Mouse (Mus musculus) MEL (cell line): ENCODE measurements around the gene Umad1. TPM values are rescaled to one million over a fixed set of nuclear protein-coding genes. Genes with fewer than 3 reads are reported as not detected.

Experiments
- DNase-seq: peaks from one replicate; pipeline ENCODE4 v3.0.0; 2011; ENCODE audit warnings: low read depth, low spot score
- H3K27ac ChIP-seq: 2 replicates; pipeline ENCODE4 v1.5.1; 2012; ENCODE audit warnings: low read depth, mild to moderate bottlenecking, control low read depth, low read length, moderate library complexity; ENCODE audit not compliant: control insufficient read depth
- H3K27me3 ChIP-seq, 2 experiments: fragments of 150-350 bp in 1 of 2; sonication (generic) in 1 of 2; 2 replicates each; pipeline ENCODE4 v1.6.1; 2012; ENCODE audit warnings: low read length in 2 of 2, mild to moderate bottlenecking in 2 of 2, improper control_type of control experiment in 1 of 2, moderate library complexity in 1 of 2; ENCODE audit not compliant: insufficient read depth in 2 of 2, control insufficient read depth in 1 of 2
- H3K36me3 ChIP-seq, 2 experiments: 2 replicates each; pipeline ENCODE4 v1.6.1; 2012 to 2014; ENCODE audit warnings: low read length in 2 of 2, improper control_type of control experiment in 1 of 2, inconsistent platforms in 1 of 2, mild to moderate bottlenecking in 1 of 2; ENCODE audit not compliant: insufficient read depth in 2 of 2, control insufficient read depth in 1 of 2
- H3K4me1 ChIP-seq, 2 experiments: fragments of 150-350 bp in 1 of 2; sonication (generic) in 1 of 2; 2 replicates each; pipeline ENCODE4 v1.6.1; 2012; ENCODE audit warnings: low read length in 2 of 2, improper control_type of control experiment in 1 of 2, mild to moderate bottlenecking in 1 of 2; ENCODE audit not compliant: insufficient read depth in 2 of 2, control insufficient read depth in 1 of 2
- H3K4me3 ChIP-seq, 2 experiments: fragments of 150-350 bp in 1 of 2; sonication (generic) in 1 of 2; 2 replicates each; pipeline ENCODE4 v1.5.1; 2012; ENCODE audit warnings: low read depth in 2 of 2, low read length in 2 of 2, mild to moderate bottlenecking in 2 of 2, moderate library complexity in 2 of 2, control low read depth in 1 of 2, improper control_type of control experiment in 1 of 2; ENCODE audit not compliant: control insufficient read depth in 1 of 2, insufficient read depth in 1 of 2
- H3K79me2 ChIP-seq: 2 replicates; pipeline ENCODE4 v1.6.1; 2012; ENCODE audit warnings: mild to moderate bottlenecking, low read length, moderate library complexity; ENCODE audit not compliant: control insufficient read depth, poor library complexity, insufficient read depth
- H3K9ac ChIP-seq: 2 replicates; pipeline ENCODE4 v1.6.1; 2012; ENCODE audit warnings: low read depth, mild to moderate bottlenecking, control low read depth, low read length, moderate library complexity; ENCODE audit not compliant: control insufficient read depth, poor library complexity, severe bottlenecking
- H3K9me3 ChIP-seq: fragments of 150-350 bp; sonication (generic); replicated peaks from 2 replicates; pipeline ENCODE4 v1.6.1; 2012; ENCODE audit warnings: mild to moderate bottlenecking, low read length, improper control_type of control experiment, moderate library complexity; ENCODE audit not compliant: insufficient read depth
- BHLHE40 ChIP-seq: IDR thresholded peaks from 2 replicates; pipeline ENCODE4 v1.6.1; 2012; ENCODE audit warnings: low read depth, mild to moderate bottlenecking, inconsistent platforms, low read length, improper control_type of control experiment, borderline replicate concordance
- CHD1 ChIP-seq: IDR thresholded peaks from 2 replicates; pipeline ENCODE4 v1.6.1; 2012; ENCODE audit warnings: low read depth, mild to moderate bottlenecking, inconsistent platforms, low read length, improper control_type of control experiment
- CHD2 ChIP-seq: IDR thresholded peaks from 2 replicates; pipeline ENCODE4 v1.6.1; 2011; ENCODE audit warnings: low read length, improper control_type of control experiment
- CTCF ChIP-seq, 3 experiments: IDR thresholded peaks in 2 of 3; conservative IDR thresholded peaks in 1 of 3; 2 replicates each; pipeline ENCODE4 v1.5.1; 2011 to 2012; ENCODE audit warnings: low read length in 3 of 3, low read depth in 2 of 3, mild to moderate bottlenecking in 2 of 3, improper control_type of control experiment in 1 of 3, inconsistent platforms in 1 of 3, mixed read lengths in 1 of 3, moderate library complexity in 1 of 3; ENCODE audit not compliant: control insufficient read depth in 1 of 3, insufficient read depth in 1 of 3, poor library complexity in 1 of 3, severe bottlenecking in 1 of 3
- E2F4 ChIP-seq: IDR thresholded peaks from 2 replicates; pipeline ENCODE4 v1.6.1; 2011; ENCODE audit warnings: low read depth, low read length, improper control_type of control experiment, borderline replicate concordance
- ELF1 ChIP-seq: IDR thresholded peaks from 2 replicates; pipeline ENCODE4 v1.6.1; 2014; ENCODE audit warnings: low read depth, mild to moderate bottlenecking, inconsistent platforms, low read length, improper control_type of control experiment, moderate library complexity
- EP300 ChIP-seq, 2 experiments: IDR thresholded peaks; 2 replicates each; pipeline ENCODE4 v1.6.1; 2011; ENCODE audit warnings: improper control_type of control experiment in 2 of 2, low read length in 2 of 2, low read depth in 1 of 2, mild to moderate bottlenecking in 1 of 2
- ETS1 ChIP-seq: IDR thresholded peaks from 2 replicates; pipeline ENCODE4 v1.6.1; 2012; ENCODE audit warnings: low read depth, mild to moderate bottlenecking, inconsistent platforms, low read length, improper control_type of control experiment, moderate library complexity
- GABPA ChIP-seq: IDR thresholded peaks from 2 replicates; pipeline ENCODE4 v1.6.1; 2012; ENCODE audit warnings: low read depth, mild to moderate bottlenecking, inconsistent platforms, low read length, improper control_type of control experiment, moderate library complexity
- GATA1 ChIP-seq: IDR thresholded peaks from 2 replicates; pipeline ENCODE4 v1.6.1; 2011; ENCODE audit warnings: low read depth, low read length, improper control_type of control experiment
- HCFC1 ChIP-seq: IDR thresholded peaks from 2 replicates; pipeline ENCODE4 v1.6.1; 2012; ENCODE audit warnings: low read depth, mild to moderate bottlenecking, inconsistent platforms, low read length, improper control_type of control experiment, moderate library complexity
- JUND ChIP-seq: IDR thresholded peaks from 2 replicates; pipeline ENCODE4 v1.6.1; 2011; ENCODE audit warnings: low read depth, mild to moderate bottlenecking, improper control_type of control experiment, low read length
- KAT2A ChIP-seq: conservative IDR thresholded peaks from 2 replicates; pipeline ENCODE4 v1.6.1; 2012; ENCODE audit warnings: low read depth, low read length, improper control_type of control experiment, inconsistent platforms
- MAFK ChIP-seq: IDR thresholded peaks from 2 replicates; pipeline ENCODE4 v1.6.1; 2011; ENCODE audit warnings: low read depth, mild to moderate bottlenecking, low read length, improper control_type of control experiment, borderline replicate concordance
- MAX ChIP-seq: IDR thresholded peaks from 2 replicates; pipeline ENCODE4 v1.6.1; 2011; ENCODE audit warnings: low read length, improper control_type of control experiment
- MAZ ChIP-seq: IDR thresholded peaks from 2 replicates; pipeline ENCODE4 v1.6.1; 2012; ENCODE audit warnings: low read depth, mild to moderate bottlenecking, inconsistent platforms, low read length, improper control_type of control experiment
- MEF2A ChIP-seq: IDR thresholded peaks from 2 replicates; pipeline ENCODE4 v1.6.1; 2014; ENCODE audit warnings: low read depth, mild to moderate bottlenecking, inconsistent platforms, low read length, improper control_type of control experiment; ENCODE audit not compliant: poor library complexity, insufficient replicate concordance, severe bottlenecking; ENCODE audit errors: extremely low read depth
- MXI1 ChIP-seq: IDR thresholded peaks from 2 replicates; pipeline ENCODE4 v1.6.1; 2011; ENCODE audit warnings: mild to moderate bottlenecking, low read depth, low read length, improper control_type of control experiment
- MYB ChIP-seq: IDR thresholded peaks from 2 replicates; pipeline ENCODE4 v1.6.1; 2011; ENCODE audit warnings: mild to moderate bottlenecking, low read depth, low read length, improper control_type of control experiment
- MYC ChIP-seq: IDR thresholded peaks from 2 replicates; pipeline ENCODE4 v1.6.1; 2011; ENCODE audit warnings: low read depth, mild to moderate bottlenecking, low read length, improper control_type of control experiment, moderate library complexity
- NELFE ChIP-seq: IDR thresholded peaks from 2 replicates; pipeline ENCODE4 v1.6.1; 2011; ENCODE audit warnings: low read depth, low read length, improper control_type of control experiment
- NRF1 ChIP-seq: IDR thresholded peaks from 2 replicates; pipeline ENCODE4 v1.6.1; 2014; ENCODE audit warnings: low read depth, mild to moderate bottlenecking, inconsistent platforms, low read length, improper control_type of control experiment, moderate library complexity; ENCODE audit not compliant: poor library complexity, insufficient read depth, severe bottlenecking
- POLR2A ChIP-seq, 2 experiments: IDR thresholded peaks; 2 replicates each; pipeline ENCODE4 v1.6.1; 2011 to 2012; ENCODE audit warnings: low read length in 2 of 2, mild to moderate bottlenecking in 2 of 2, control low read depth in 1 of 2, improper control_type of control experiment in 1 of 2, low read depth in 1 of 2, moderate library complexity in 1 of 2; ENCODE audit not compliant: control insufficient read depth in 1 of 2, insufficient read depth in 1 of 2, poor library complexity in 1 of 2
- POLR2AphosphoS2 ChIP-seq: IDR thresholded peaks from 2 replicates; pipeline ENCODE4 v1.6.1; 2011; ENCODE audit warnings: low read length, improper control_type of control experiment
- POLR2AphosphoS5 ChIP-seq: IDR thresholded peaks from 2 replicates; pipeline ENCODE4 v1.6.1; 2012; ENCODE audit warnings: low read depth, borderline replicate concordance, mild to moderate bottlenecking, inconsistent platforms, low read length, moderate library complexity, mixed read lengths
- RAD21 ChIP-seq: IDR thresholded peaks from 2 replicates; pipeline ENCODE4 v1.6.1; 2011; ENCODE audit warnings: mild to moderate bottlenecking, low read depth, low read length, improper control_type of control experiment
- RCOR1 ChIP-seq: IDR thresholded peaks from 2 replicates; pipeline ENCODE4 v1.6.1; 2012; ENCODE audit warnings: low read depth, mild to moderate bottlenecking, inconsistent platforms, low read length, improper control_type of control experiment
- SIN3A ChIP-seq: IDR thresholded peaks from 2 replicates; pipeline ENCODE4 v1.6.1; 2012; ENCODE audit warnings: low read length, improper control_type of control experiment, inconsistent platforms
- TAL1 ChIP-seq: IDR thresholded peaks from 2 replicates; pipeline ENCODE4 v1.6.1; 2012; ENCODE audit warnings: mild to moderate bottlenecking, inconsistent platforms, low read length, moderate library complexity, mixed read lengths
- TBP ChIP-seq: IDR thresholded peaks from 2 replicates; pipeline ENCODE4 v1.8.0; 2011; ENCODE audit warnings: low read depth, low read length, improper control_type of control experiment
- TCF12 ChIP-seq: IDR thresholded peaks from 2 replicates; pipeline ENCODE4 v1.6.1; 2014; ENCODE audit warnings: low read depth, mild to moderate bottlenecking, inconsistent platforms, low read length, improper control_type of control experiment, moderate library complexity
- UBTF ChIP-seq: IDR thresholded peaks from 2 replicates; pipeline ENCODE4 v1.6.1; 2012; ENCODE audit warnings: low read depth, mild to moderate bottlenecking, inconsistent platforms, low read length, improper control_type of control experiment, moderate library complexity, borderline replicate concordance; ENCODE audit not compliant: insufficient read depth
- USF1 ChIP-seq: IDR thresholded peaks from 2 replicates; pipeline ENCODE4 v1.6.1; 2014; ENCODE audit warnings: low read depth, mild to moderate bottlenecking, inconsistent platforms, low read length, improper control_type of control experiment, moderate library complexity
- USF2 ChIP-seq, 2 experiments: IDR thresholded peaks; 2 replicates each; pipeline ENCODE4 v1.6.1; 2011 to 2012; ENCODE audit warnings: improper control_type of control experiment in 2 of 2, low read length in 2 of 2, borderline replicate concordance in 1 of 2, inconsistent platforms in 1 of 2, low read depth in 1 of 2, mild to moderate bottlenecking in 1 of 2; ENCODE audit not compliant: insufficient read depth in 1 of 2
- ZC3H11A ChIP-seq: IDR thresholded peaks from 2 replicates; pipeline ENCODE4 v1.6.1; 2012; ENCODE audit warnings: low read depth, mild to moderate bottlenecking, inconsistent platforms, low read length, improper control_type of control experiment
- ZKSCAN1 ChIP-seq: IDR thresholded peaks from 2 replicates; pipeline ENCODE4 v1.6.1; 2012; ENCODE audit warnings: low read depth, mild to moderate bottlenecking, inconsistent platforms, low read length, improper control_type of control experiment, moderate library complexity
- ZNF384 ChIP-seq: IDR thresholded peaks from 2 replicates; pipeline ENCODE4 v1.6.1; 2012; ENCODE audit warnings: low read depth, mild to moderate bottlenecking, inconsistent platforms, low read length, improper control_type of control experiment
- polyA plus RNA-seq, 2 experiments: library from polyadenylated mRNA; stranded (reverse) in 1 of 2; unstranded in 1 of 2; fragments of >175 nt in 1 of 2; fragments of >200 nt in 1 of 2; gene quantifications; 2 replicates each; pipeline versions ENCODE4 v1.2.1 to v1.2.4; 2012; ENCODE audit warnings: low replicate concordance in 2 of 2, low read depth in 1 of 2; ENCODE audit not compliant: insufficient read length in 2 of 2, insufficient read depth in 1 of 2, missing spikeins in 1 of 2
- total RNA-seq: library from RNA; depleted of rRNA; stranded (reverse); fragments of 300-350 nt; gene quantifications from 2 replicates; pipeline ENCODE4 v1.2.3, GENCODE M21; 2012

The Umad1 gene
- total and polyA plus RNA-seq, 3 experiments: 5.3 to 9.7 TPM; not detected in 1

DNA sequence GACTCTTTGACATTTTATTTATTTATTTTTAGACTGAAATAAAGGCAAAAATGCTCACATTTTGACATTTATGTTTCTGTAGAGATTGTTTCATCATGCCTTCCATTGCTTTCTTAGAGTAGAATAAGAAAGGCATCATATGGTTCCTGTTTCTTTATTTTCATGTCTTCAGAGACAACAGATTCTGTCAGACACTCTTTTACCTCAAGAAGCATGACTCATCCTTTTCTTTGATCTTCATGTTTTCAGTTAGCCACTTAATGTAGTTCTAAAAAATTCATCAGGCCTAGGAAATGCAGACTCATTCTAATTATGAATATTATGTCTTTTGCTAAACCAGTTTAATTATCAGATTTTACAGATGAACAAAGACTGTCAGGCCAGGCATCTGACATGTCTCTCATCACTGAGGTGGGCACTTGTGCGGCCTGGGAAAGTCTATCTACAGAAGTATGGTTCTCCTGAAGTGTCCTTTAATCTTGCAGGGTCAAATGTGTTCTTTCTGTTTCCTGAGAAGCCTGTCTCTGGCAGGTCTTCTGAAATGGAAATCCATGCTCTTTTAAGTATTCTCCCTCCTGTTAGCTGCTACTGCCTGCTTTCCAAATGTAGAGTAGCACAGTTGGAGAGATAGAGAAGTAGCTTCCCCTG lies 231.0 kb downstream of the Umad1 start:
- Histone ChIP-seq H3K27me3 (no peaks in the 10 kb centered on the region), H3K9ac (peak overlapping the region; percentile 30), H3K36me3 (peaks cover 0 to 51% of the 10 kb centered on the region in 2 experiments; a peak in 2 of 4 replicates), H3K4me3 (no peak overlapping the region), H3K9me3 (no peaks in the 10 kb centered on the region), H3K27ac (peak overlapping the region; percentile 90), H3K4me1 (peaks cover 42 to 48% of the 10 kb centered on the region in 2 experiments), H3K79me2 (no peaks in the 10 kb centered on the region; the same call in 1 of the 2 replicates)
- peak; percentile 71 for DNase-seq
- no peak for TF ChIP-seq USF1
- TF ChIP-seq ZC3H11A: no peak
- no peak for TF ChIP-seq TBP
- TF ChIP-seq MYB: no peak
- no peak for TF ChIP-seq E2F4
- TF ChIP-seq MXI1: no peak
- no peak for TF ChIP-seq MAX
- peak; percentile 28; the same call in 1 of the 2 replicates for TF ChIP-seq MAFK
- no peak for TF ChIP-seq BHLHE40
- TF ChIP-seq RCOR1: no peak
- no peak for TF ChIP-seq CHD1
- no peak for TF ChIP-seq UBTF
- no peak for TF ChIP-seq NELFE
- no peak for TF ChIP-seq CHD2
- TF ChIP-seq NRF1: no peak
- no peak for TF ChIP-seq ZNF384
- TF ChIP-seq RAD21: no peak
- no peak for TF ChIP-seq TAL1
- 0 out of 2 replicates have a peak, but pooled peaks have one; percentile 15 for TF ChIP-seq HCFC1
- TF ChIP-seq CTCF (IDR thresholded peaks at IDR 0.05 in 2 of 3, conservative IDR thresholded peaks at IDR 0.05 in 1 of 3; ENCODE audit: control insufficient read depth in 1 of 3, insufficient read depth in 1 of 3, low read depth in 2 of 3, low read length in 3 of 3, poor library complexity in 1 of 3, severe bottlenecking in 1 of 3): no peak
- TF ChIP-seq MAZ: no peak
- no peak for TF ChIP-seq GABPA
- TF ChIP-seq TCF12: no peak
- TF ChIP-seq GATA1: peak; percentile 22; the same call in 1 of the 2 replicates
- TF ChIP-seq EP300 (IDR thresholded peaks at IDR 0.05; ENCODE audit: low read depth in 1 of 2, low read length in 2 of 2): peak; percentile 59 to 61
- no peak for TF ChIP-seq MEF2A
- TF ChIP-seq POLR2A (IDR thresholded peaks at IDR 0.05; ENCODE audit: control insufficient read depth in 1 of 2, insufficient read depth in 1 of 2, low read depth in 1 of 2, low read length in 2 of 2, poor library complexity in 1 of 2): no peak
- TF ChIP-seq MYC: no peak; the same call in 1 of the 2 replicates
- no peak for TF ChIP-seq KAT2A
- no peak for TF ChIP-seq ZKSCAN1
- no peak for TF ChIP-seq USF2 (IDR thresholded peaks at IDR 0.05; ENCODE audit: borderline replicate concordance in 1 of 2, insufficient read depth in 1 of 2, low read depth in 1 of 2, low read length in 2 of 2)
- no peak for TF ChIP-seq POLR2AphosphoS2
- TF ChIP-seq POLR2AphosphoS5: no peak
- TF ChIP-seq ETS1: peak; percentile 88
- TF ChIP-seq SIN3A: peak; percentile 64
- peak; percentile 78 for TF ChIP-seq JUND
- no peak for TF ChIP-seq ELF1
